Mouse (Mus musculus): ENCODE measurements around the gene Lgals4.

- TF ChIP-seq RAD21 (IDR thresholded peaks at IDR 0.05; ENCODE audit: low read depth, low read length), result no peak
- TF ChIP-seq CHD2 (IDR thresholded peaks at IDR 0.05; ENCODE audit: low read length), result no peak
- TF ChIP-seq POLR2A (IDR thresholded peaks at IDR 0.05; ENCODE audit: control insufficient read depth in 1 of 2, insufficient read depth in 1 of 2, low read depth in 1 of 2, low read length in 2 of 2, poor library complexity in 1 of 2), result no peak
- TF ChIP-seq E2F4 (IDR thresholded peaks at IDR 0.05; ENCODE audit: borderline replicate concordance, low read depth, low read length), result no peak
Observed at GRCm38 (mm10) chr7:28847273-28847672, 13.6 kb downstream of the Lgals4 start.
